Mouse (Mus musculus): ENCODE measurements around the gene Gdf1. TPM values are rescaled to one million over a fixed set of nuclear protein-coding genes. Genes with fewer than 3 reads are reported as not detected.

Gdf1 gene
- under 1 TPM in 3 of 4 experiments, not detected in 1; 0.23 to 0.85 (median 0.41) TPM for total RNA-seq (2022)

DNA sequence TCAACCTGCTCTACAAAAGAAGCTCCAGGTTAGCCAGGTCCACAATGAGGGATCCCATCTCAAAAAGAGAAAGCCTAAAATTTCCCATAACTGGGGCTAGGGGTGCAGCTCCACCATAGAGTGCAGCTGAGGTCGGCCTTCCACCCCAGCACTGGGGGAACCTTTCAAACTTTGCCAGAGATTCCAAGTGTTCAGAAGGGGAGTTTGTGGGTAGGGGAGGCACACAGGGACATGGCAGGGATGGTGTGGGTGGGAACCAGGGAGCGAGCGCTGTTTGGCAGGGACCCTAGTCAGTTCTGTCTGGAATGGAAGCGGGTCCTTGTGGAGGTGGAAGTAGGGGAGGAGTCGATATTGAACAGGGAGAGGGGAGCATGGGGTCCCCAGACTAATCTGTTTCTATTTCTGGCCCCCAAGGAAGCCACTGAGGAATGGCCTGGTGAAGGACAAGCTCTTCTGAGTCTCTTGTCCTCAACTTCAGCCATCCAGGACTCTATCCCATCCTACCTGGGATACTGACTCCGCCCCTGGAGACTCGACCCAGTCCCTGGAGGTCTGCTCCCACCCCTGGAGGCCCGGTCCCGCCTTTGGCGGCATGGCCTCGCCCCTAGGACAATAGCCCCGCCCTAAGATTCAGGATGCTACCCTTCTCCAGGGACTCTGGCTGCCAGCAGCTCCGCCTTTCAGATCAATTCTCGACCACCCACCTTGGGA lies at the start of gene Gdf1:
TSS of gene Gdf1 (plus strand) at position 694 of the 711 bp plus-strand sequence.
- DNase-seq (ENCODE audit: low spot score), result no peak

- DNase-seq (ENCODE audit: low spot score), result no peak
Measured at GRCm38 (mm10) chr8:70281001-70281400, 48.6 kb upstream of the Gdf1 start.

- peak; percentile 91 for DNase-seq (ENCODE audit: low spot score)
Measured at GRCm38 (mm10) chr8:70282603-70283135, 46.9 kb upstream of the Gdf1 start, which contains the start of gene Homer3. Gene Homer3, plus strand, starts transcription at chr8:70282827.

DNA sequence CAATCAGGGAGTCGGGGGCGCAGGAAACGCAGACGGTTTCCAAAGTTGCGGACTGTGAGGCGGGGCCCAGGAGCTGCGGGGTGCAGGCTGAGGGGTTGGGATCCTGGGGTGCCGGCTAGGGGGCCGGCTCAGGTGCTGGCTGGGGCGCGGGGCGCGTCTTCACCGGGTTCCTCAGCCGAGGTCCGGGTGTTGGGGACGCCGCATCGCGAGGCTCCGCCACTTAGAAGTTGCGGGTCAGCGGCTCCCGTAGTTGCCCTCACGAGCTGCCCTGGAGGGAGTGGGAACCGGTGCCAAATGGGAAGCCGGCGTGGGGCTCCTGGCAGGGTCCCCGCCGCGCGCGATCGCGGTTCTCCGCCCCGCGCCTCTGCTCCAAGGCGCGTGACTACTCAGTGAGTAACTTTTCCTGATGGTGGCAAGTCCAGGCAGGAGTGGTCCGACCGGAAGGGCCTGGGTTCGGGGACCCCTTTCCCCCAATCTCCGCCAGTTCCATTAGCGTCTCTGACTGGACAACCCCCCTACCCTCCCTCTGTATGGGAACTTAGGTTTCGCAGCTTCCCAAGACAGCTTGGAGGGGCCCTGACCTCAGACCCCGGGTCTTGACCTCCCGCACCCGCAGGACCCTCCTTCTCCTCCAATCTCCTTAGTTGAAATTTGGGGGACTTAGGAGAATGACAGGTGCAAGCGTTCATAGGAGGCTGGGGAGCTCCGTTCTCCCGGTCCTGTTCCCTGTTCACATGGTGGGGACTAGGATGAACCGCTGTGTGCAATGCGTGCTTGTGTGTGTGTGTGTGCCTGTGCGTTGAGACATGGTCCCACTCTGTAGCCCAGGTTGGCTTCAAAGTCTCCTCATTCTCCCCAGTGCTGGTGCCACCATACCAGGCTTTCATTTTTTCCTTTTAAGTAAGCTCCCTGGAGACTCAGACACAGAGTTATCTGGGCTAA lies 46.2 kb upstream of the Gdf1 start:
- no peak for DNase-seq (ENCODE audit: low spot score)

DNA sequence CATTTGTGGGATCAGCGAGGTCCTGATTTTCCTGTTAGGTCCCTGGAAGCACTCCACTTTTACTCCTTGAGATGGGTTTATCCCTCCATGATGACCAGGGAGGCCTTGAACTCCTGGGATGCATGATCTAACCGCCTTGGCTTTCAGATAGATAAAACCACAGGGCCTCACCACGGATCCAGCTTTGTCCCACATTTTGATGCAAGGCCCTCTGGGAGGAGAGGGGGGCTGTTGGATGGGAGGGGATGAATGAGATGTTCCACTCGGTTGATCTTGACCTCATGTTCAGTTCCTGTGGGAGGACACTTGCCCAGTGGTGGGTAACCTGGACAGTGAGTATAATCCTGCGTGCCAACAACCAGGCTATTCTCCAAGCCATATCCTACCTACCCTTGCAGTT lies 45.2 kb upstream of the Gdf1 start:
- DNase-seq (ENCODE audit: low spot score), result no peak

DNA sequence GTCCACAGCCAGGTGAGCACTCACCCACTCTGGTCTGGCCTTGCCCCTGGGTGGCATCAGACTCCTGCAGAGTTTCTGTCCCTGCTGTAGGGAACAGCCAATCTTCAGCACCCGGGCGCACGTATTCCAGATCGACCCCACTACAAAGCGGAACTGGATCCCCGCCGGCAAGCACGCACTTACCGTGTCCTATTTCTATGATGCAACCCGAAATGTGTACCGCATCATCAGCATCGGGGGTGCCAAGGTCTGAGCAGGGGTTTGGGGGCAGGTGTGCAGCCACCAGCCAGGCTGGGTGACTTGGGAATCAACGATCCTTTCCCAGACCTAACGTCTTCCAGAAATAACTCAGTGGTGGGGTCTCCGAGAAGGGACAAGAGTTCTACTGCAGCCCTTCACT lies 44.3 kb upstream of the Gdf1 start:
- no peak for DNase-seq (ENCODE audit: low spot score)

DNA sequence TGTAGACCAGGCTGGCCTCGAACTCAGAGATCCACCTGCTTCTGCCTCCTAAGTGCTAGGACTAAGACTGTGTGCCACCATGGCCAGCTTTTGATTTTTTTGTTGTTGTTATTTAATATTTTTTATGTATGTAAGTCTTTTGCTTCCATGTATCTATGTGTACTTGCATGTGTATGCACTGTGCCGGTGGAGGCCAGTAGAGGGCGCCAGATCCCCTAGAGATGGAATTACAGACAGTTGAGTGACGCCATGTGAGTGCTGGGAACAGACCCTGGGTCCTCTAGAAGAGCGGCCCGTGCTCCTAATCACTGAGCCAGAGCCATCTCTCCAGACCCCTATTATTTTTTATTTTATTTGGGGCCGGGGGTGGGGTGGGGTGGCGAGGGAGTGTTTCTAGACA lies 42.9 kb upstream of the Gdf1 start:
- DNase-seq (ENCODE audit: low spot score), result no peak

- no peak for DNase-seq (ENCODE audit: low spot score)
Measured at GRCm38 (mm10) chr8:70293988-70294405, 35.6 kb upstream of the Gdf1 start.

- DNase-seq (ENCODE audit: low spot score), result no peak
Measured at GRCm38 (mm10) chr8:70300881-70301280, 28.7 kb upstream of the Gdf1 start.

- DNase-seq (ENCODE audit: low spot score), result peak; percentile 96
Measured at GRCm38 (mm10) chr8:70302358-70302890, 27.2 kb upstream of the Gdf1 start, which contains the start of the genes Ddx49 and Cope. Gene Ddx49, minus strand, starts transcription at chr8:70302489. Gene Cope, plus strand, starts transcription at chr8:70302518.

DNA sequence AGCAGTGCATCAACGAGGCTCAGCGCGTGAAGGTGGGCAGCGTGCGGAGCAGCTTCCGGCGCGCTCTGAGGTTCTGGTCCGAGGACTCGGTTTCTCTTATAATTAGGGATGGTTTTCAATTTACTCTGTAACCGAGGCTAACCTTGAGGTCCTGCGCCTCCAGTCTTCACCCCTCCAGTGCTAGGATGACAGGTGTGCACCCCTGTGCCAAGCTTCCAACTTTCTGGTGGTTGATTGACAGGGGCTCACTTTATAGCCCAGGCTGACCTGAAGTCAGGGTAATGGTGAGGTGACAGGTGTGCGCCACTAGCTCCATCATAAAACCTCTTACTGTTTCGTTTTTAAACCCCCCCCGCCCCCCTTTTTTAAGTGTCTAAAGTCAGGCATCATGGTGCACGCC lies 26.7 kb upstream of the Gdf1 start:
- no peak for DNase-seq (ENCODE audit: low spot score)

DNA sequence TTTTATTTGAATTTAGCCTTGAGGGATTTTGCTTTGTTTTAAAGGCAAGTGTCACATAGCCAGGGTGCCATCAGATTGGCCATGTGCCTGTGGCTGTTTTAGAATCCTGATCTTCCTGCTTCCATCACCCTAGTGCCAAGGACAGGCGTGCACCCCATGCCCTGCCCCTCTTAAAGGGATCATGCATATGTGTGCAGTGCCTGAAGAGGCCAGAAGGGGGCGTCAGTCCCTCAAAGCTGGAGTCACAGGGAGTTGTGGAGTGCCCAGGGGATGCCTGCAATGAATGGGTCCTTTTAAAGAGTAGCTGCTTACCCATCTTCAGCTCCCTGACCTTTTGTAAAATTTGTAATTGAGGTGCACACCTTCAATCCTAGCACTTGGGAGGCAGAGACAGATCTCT lies 20.3 kb upstream of the Gdf1 start:
- DNase-seq (ENCODE audit: low spot score), result no peak

DNA sequence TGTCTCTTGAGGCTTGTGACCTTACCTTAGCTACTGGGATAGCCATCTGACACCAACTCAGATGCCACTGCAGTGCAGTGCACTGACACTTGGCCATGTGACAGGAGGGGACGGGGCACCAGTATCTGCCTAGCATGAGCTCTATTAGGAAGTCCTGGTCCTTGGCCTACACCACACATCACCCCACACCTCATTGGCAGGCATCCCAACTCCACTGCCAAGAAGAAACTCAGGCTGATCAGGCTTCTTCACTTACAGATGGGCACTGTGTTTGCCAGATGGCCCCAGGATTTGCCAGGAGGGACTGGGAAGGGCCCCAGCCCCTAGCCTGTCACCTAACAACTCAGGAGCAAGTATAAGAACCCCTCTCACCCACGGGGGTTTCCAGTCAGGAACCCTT lies 16.2 kb upstream of the Gdf1 start:
- no peak for DNase-seq (ENCODE audit: low spot score)

DNA sequence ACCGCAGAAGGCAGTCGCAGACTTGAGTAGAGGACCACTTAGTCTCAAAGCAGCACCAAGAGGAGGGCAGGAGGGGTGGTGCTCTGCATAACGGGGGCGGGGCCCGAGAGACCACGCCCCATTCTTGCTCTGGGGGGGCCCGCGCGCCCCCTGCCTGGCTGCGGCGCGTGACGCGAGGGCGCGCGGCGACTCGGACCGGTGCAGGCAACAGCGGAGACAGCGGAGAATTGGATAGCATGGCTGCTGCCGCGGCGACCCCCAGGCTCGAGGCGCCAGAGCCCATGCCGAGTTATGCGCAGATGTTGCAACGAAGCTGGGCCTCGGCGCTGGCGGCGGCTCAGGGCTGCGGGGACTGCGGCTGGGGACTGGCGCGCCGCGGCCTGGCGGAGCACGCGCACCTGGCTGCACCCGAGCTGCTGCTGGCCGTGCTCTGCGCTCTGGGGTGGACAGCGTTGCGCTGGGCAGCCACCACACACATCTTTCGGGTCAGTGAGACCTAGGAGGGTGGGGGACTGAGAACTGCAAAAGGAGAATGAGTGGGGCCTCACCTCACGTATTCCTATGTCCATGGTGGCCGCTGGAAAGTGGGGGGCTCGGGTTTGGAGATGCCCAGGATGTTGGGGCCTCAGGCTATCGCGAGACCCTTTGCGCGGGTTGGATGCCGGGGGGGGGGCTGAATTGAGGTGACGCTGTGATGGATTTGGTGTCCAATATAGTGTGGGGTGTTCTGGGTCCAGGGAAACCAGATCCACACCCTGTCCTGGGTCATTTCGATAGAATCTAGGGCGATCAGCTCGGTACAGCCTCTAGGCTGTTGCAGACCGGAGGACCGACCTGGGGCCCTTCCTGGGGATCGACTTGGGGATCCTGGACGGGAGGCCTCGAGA lies 13.8 kb upstream of the Gdf1 start, which contains the start of gene Cers1:
TSS of gene Cers1 (plus strand) at position 152 of the 887 bp plus-strand sequence.
- DNase-seq (ENCODE audit: low spot score), result no peak

DNA sequence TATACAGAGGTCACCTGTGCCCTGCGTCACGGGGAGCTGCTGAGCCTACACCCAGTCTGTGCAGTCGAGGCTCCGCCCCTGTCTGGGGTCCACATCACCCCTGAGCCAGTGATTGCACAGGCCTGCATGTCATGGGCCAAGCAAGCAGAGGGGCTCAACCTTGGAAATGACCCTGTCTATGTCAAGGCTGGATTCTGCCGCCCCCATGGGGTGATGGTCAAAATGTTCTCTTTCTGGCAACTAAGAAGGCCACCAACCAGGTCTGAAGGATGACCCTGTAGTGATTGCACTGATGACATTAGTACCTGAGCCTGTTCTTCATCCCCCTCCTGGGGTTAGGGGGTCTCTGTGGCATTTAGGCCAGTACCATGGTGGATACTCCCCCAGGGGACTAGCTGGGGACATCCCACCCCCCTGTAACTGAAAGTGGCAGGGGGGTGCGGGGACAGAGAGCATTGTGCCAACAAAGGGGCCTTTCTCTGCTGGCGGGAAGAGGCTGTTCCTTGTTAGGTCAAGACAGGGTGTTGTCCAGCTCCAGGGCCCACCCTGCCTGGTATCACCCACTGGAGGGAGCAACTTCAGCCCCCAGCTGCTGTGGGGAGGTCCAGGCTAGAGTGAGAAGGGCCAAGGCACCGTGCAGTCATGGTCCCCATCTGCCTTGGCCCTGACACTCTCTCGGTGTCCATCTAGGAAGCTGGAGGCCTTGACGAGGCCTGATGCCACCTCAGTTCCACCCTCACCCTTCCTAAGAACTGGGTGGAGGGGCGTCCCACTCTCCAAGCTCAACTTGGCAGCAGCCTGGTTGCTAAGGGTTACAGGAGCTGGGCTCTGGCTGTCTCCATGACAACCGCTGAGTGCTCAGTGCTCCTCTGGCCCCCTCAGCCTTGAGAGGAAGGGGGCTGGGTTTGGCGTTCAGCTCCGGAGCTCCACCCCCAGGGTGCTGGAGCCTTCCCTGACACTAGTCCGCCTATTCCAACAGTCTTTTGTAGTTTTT lies 12.8 kb upstream of the Gdf1 start:
- no peak for DNase-seq (ENCODE audit: low spot score)

- DNase-seq (ENCODE audit: low spot score), result no peak
Measured at GRCm38 (mm10) chr8:70317872-70318271, 11.7 kb upstream of the Gdf1 start.

- DNase-seq (ENCODE audit: low spot score), result no peak
Measured at GRCm38 (mm10) chr8:70323716-70324115, 5.9 kb upstream of the Gdf1 start.

DNA sequence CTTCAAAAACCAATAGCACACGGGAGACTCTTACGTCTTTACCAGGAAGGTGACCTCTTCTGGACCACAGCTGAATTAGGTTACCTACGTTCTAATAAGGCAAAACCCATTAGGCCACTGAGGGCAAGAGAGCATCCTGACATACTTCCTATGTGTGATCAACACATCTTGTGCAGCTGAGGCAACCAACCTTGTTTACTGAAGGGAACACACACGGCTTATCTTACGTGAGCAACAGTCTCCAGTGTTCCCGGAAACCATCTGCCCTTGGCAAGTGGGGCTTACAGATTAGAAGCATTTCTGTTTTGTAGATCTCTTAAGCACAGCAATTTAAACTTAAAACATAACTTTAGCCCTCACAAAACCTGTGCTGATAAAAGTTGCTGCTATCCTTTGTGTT lies 2.1 kb upstream of the Gdf1 start:
- no peak for DNase-seq (ENCODE audit: low spot score)

Data from heart, adult 8-10 months (tissue).